Mouse (Mus musculus) Patski (cell line): ENCODE data around the gene Wdr72. TPM values are rescaled to one million over a fixed set of nuclear protein-coding genes. Genes with fewer than 3 reads are reported as not detected.

ENCODE experiments used
- ATAC-seq: fragments of 100-300 bp; one replicate; pipeline ENCODE4 v1.8.0; 2021
- CTCF ChIA-PET: fragments of 350-600 bp; sonication (Branson Sonifier 250); formaldehyde crosslinking; loops from one replicate; lab custom pipeline; 2022; ENCODE audit warnings: inconsistent platforms; lab: Charles Lee
- POLR2A ChIA-PET: fragments of 350-600 bp; sonication (Branson Sonifier 250); formaldehyde crosslinking; loops from one replicate; lab custom pipeline; 2022; ENCODE audit warnings: antibody characterized with exemption, inconsistent platforms; lab: Charles Lee
- DNase-seq: peaks from one replicate; pipeline ENCODE4 v3.0.0-alpha.2; 2011; ENCODE audit warnings: low read depth, low spot score
- H3K27me3 ChIP-seq: fragments of 371-371 bp; one replicate; pipeline ENCODE4 v1.5.1; 2021
- CTCF ChIP-seq: fragments of 100-300 bp; IDR thresholded peaks from one replicate; pipeline ENCODE4 v1.5.1; 2021
- in situ Hi-C: fragments of 300-500 bp; cut with MboI; formaldehyde crosslinking; loops from 3 replicates; pipeline ENCODE4 v1.11.1; 2018; ENCODE audit warnings: low pct_unique_long_range_greater_than_20kb, mixed read lengths
- polyA plus RNA-seq: library from polyadenylated mRNA; unstranded; gene quantifications from one replicate; pipeline ENCODE4 v1.2.3, GENCODE M21; 2021

Wdr72 gene
- polyA plus RNA-seq: 0.39 TPM

DNA sequence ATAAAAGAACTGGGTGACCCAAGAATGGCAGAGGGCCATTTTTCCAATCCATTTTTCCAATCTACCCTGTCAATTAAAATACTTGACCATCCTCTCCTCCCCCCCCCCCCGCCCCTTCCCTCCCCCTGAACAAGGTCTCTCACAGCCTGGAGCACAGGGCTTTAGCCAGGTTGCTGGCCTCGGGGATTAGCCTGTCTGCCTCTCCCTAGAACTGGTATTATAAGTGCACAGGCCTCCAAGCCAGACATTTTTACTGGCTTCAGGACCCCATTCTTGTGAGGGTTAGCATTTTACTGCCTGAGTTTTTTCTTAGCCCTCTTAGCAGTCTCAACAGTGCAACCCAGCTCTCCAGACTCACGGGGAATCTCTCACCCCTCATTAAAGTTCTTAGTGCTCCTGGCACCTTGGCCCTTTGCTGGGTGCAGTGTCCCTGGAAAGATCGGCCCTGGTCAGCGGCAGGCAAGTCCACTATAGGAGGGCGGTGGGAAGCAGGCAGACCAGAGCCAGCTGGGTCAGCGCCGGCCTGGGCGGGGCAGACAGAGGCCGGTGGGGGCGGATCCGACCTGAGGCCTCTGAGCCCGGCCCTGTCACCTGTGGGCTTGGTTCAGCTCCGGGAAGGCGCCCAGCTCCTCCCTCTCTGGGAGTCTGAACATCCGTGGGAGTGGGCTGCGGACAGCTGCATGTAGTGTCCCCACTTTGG is at the start of gene Wdr72:
Wdr72 (plus strand) TSS at position 596 of the 700 bp plus-strand sequence.
- no peak for TF ChIP-seq CTCF
- DNase-seq (no peak), ATAC-seq (no peak)
- in situ Hi-C loops: no loop called here
- ChIA-PET POLR2A (no interaction called here), CTCF (no interaction called here)
- no peaks in the 10 kb centered on the region for H3K27me3 ChIP-seq

DNA sequence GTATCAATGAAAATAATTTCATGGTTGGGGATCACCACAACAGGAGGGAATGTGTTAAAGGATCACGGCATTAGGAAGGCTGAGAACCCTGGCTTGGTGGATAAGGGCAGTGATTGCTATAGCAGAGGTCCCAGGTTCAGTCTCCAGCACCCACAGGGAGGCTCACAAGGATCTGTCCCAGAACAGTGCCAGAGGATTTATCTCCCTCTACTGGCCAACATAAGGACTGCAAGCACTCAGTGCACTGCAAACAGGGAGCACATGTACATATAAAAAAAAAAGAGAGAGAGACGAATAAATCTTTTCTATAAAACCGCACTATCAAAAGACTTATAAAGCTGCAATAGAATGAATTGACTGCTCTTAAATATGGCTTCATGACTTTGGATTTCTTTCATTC is 43.9 kb upstream of the Wdr72 start:
- ATAC-seq (no peak), DNase-seq (no peak)
- ChIA-PET CTCF (no interaction called here), POLR2A (no interaction called here)
- in situ Hi-C loops: no loop called here
- H3K27me3 ChIP-seq: no peaks in the 10 kb centered on the region
- TF ChIP-seq CTCF: peak; percentile 60

DNA sequence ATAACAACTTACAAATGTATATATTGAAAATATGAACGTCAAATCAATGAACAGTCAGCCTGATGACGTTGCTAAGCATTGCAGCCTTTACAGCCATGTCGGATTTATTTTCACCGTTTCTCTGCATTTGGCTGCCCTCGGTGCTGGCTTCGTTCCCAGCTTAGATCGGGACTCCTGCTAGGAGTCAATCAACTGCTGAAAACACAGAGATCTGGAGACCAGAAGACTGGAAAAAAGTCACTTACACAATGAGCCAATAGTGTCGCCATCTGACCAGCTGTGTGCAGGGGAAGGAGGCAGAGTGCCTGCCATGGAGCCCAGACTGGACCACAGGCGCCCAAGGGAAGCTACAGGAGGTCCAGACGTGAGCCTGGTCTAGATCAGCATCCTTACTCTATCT is 43.4 kb upstream of the Wdr72 start:
- no peak for DNase-seq
- ChIA-PET CTCF (no interaction called here), POLR2A (no interaction called here)
- no peaks in the 10 kb centered on the region for H3K27me3 ChIP-seq
- no peak for ATAC-seq
- in situ Hi-C loops: no loop called here
- no peak for TF ChIP-seq CTCF

DNA sequence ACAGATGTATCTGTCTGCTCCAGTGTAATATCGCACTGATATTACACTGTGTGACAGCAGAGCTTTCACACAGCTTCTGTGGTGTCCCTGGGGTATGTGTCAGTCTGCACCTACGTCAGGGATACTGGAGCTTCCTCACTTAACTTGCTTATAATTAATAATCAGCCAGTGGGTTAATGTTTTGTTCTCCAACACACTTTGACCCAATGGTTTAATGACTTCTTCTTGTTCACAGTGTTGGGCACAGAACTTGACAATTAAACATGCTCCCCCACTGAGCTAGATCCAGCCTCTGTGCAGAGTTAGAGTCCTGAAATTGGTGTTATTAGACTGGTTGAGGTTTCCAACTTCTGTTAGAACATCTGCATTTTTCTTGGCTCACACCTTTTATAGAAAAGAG is 34.2 kb upstream of the Wdr72 start:
- no peak for TF ChIP-seq CTCF
- no peak for DNase-seq
- peaks cover 5% of the 10 kb centered on the region for H3K27me3 ChIP-seq
- in situ Hi-C loops: no loop called here
- ATAC-seq: no peak
- ChIA-PET CTCF (no interaction called here), POLR2A (no interaction called here)

DNA sequence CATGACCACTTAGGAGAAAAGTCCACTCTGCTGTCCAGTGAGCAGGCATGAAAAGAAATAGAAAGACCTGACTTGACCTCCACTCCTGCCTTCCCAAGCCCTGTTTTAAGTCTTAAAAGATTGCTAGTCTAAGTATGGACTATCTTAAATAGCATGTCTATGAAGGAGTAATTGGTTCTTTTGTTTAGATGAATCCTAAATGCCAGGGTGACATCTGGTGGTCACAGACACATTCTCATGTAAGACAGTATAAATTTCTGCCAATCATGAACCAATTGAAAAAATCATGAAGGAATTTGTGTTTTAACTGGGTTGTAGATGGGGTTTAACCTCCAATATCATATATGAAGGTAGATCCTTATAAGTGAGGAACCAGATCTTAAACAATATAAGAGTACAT is 31.7 kb upstream of the Wdr72 start:
- peak; percentile 21 for TF ChIP-seq CTCF

DNA sequence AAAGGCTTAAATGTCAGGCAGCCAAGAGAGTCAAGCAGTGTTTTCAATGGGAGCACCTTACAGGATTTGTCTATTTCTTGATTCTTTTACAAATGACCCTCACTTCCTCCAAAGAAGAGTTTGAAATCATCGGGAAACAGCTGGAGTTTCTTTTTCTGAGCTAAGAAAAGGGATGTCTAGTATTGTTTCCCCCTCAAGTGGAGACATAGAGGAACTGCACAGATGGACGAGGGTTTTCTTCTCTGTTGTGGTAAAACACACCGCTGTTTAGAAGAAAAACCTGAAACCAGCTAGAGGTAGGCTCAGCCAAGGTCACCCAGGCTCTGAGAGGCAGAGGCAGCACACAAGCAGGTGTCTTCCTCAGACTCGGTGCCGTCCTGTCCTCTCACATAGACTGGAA is 29.9 kb upstream of the Wdr72 start:
- in situ Hi-C loops: no loop called here
- ChIA-PET CTCF (interaction anchor here (1.2 kb wide), 1 partner anchor 918 kb away, joined by 3 read pairs; no protein-coding TSS in a partner anchor), POLR2A (no interaction called here)
- DNase-seq (no peak), ATAC-seq (no peak)
- H3K27me3 ChIP-seq: peaks cover 5% of the 10 kb centered on the region
- peak; percentile 56 for TF ChIP-seq CTCF

More for the DNA sequence above, 31.7 kb upstream of the Wdr72 start:
- in situ Hi-C loops: no loop called here
- ChIA-PET CTCF (no interaction called here), POLR2A (interaction anchor here (0.6 kb wide), 1 partner anchor 95 kb away, joined by 3 read pairs; no protein-coding TSS in a partner anchor)
- peaks cover 5% of the 10 kb centered on the region for H3K27me3 ChIP-seq
- no peak for ATAC-seq
- no peak for DNase-seq

DNA sequence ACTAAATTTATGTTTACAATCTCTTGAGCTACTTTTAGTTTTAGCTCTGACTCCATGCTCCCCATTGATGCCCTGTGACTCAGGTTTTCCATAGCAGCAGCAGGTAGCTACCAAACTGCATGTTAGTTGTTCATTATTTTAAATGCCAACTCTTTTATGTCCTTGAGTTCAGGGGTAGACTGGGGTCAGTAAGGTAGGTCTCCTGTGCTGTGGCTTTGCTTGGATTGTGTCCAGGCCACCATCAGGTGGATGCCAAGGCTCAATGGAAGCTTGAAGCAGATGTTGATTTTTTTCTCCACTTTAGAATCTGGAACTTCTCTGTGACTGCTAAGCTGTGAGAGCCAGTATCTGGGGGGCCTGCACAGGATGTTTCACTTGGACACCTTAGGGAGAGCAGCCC is 8.6 kb upstream of the Wdr72 start:
- no peaks in the 10 kb centered on the region for H3K27me3 ChIP-seq
- DNase-seq (no peak), ATAC-seq (no peak)
- ChIA-PET CTCF (no interaction called here), POLR2A (interaction anchor here (0.6 kb wide), 1 partner anchor 552 kb away, joined by 3 read pairs; no protein-coding TSS in a partner anchor)
- no peak for TF ChIP-seq CTCF
- in situ Hi-C loops: no loop called here

DNA sequence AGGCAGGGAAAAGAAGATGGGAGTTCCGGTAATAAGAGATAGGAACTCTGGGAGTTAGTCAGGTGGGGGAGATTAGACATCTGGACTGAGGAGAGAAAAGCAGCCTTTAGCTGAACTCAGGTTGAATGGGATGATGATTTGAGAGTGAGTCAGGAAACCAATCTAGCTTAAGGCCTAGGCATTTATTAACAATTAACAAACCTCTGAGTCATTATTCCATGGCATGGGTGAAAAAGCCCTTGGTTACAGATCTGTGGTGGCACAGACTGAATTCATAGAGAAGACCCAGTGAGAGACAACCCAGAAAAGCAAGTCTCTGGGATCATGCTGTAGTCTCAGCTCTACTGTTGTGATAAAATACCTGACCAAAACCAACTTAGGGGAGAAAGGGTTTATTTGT is 7.5 kb upstream of the Wdr72 start:
- no peaks in the 10 kb centered on the region for H3K27me3 ChIP-seq
- DNase-seq: peak; percentile 35
- peak; percentile 96 for ATAC-seq
- no peak for TF ChIP-seq CTCF
- POLR2A ChIA-PET: no interaction called here
- in situ Hi-C loops: no loop called here
- CTCF ChIA-PET: no interaction called here

DNA sequence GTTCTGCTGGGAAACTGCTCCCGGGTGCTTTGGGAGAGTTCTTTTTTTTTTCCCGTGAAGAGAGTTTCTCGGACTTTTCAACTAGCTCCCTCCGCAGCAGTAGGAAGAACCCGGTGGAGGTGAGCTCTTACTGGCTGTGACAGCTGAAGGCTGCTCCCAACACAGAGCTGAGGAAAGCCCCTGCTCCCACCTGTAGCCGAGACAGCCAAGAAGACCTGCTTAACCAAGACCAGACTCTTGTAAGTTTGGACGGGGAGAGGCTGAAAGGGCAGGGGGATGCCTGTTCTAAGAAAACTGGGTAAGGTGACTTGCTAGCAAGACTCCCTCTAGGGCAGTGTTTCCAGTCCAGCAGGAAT is 283 bp downstream of the Wdr72 start:
- DNase-seq (no peak), ATAC-seq (no peak)
- no peaks in the 10 kb centered on the region for H3K27me3 ChIP-seq
- in situ Hi-C loops: no loop called here
- no peak for TF ChIP-seq CTCF
- POLR2A ChIA-PET: no interaction called here
- CTCF ChIA-PET: no interaction called here

DNA sequence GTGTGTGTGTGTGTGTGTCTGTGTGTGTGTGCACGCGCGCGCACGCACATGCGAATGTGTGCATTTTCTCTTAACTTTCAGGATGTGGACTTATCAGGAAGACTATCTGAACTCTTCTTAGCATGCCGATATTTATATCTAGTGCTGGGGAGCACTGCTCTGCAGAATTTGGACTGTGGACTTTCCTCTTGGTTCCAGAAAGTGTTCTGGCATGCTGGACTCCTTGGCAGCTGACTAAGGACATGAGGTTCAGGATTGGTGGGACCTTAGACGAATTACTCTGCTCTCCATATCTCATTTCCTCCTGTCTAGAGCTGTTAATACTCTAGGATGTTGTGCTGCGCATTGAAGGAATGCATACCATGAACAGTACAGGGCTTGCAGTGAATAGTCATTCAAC is 2.4 kb downstream of the Wdr72 start:
- no peak for TF ChIP-seq CTCF
- in situ Hi-C loops: no loop called here
- H3K27me3 ChIP-seq: no peaks in the 10 kb centered on the region
- ChIA-PET POLR2A (no interaction called here), CTCF (interaction anchor here (1.6 kb wide), 1 partner anchor 12 kb away, joined by 6 read pairs; no protein-coding TSS in a partner anchor)
- DNase-seq (no peak), ATAC-seq (no peak)

DNA sequence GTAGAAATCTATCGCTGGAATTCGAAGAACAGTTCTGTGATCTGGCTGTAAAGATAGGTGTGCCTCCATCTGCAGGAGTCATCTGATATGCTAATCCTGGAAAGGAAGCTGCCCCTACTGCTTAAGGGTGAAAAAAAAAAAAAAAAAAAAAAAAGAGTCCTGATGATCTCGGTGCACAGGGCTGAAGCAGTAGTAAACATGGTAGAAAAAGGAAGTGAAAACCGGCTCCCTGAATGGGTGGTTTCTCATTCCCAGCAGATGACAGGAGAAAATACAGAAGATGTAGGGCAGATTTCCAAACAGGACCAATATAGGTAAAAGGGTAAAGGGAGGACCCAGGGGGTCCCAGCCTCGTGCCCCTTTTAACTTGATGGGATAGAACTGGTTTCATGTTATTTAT is 16.1 kb downstream of the Wdr72 start:
- CTCF ChIA-PET: no interaction called here
- DNase-seq: no peak
- no peaks in the 10 kb centered on the region for H3K27me3 ChIP-seq
- POLR2A ChIA-PET: no interaction called here
- in situ Hi-C loops: no loop called here
- no peak for ATAC-seq
- no peak for TF ChIP-seq CTCF

DNA sequence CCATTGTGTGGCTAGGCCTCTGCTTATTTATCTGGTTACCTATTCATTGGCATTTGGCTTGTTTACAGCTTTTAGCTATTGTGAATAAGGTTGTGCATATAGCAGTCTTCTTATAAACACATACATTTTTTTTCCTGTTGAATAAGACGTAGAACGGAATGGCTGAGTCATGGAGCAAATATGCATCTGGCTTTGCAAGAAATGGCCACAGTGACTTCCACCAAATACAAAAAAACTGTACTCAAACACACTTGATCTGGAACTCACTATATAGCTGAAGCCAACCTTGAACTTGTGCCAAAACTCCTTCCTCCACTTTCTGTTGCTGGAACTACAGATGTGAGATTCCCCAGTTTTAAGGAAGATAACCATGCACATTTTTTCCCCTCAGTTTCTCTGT is 23.9 kb downstream of the Wdr72 start:
- in situ Hi-C loops: no loop called here
- peaks cover 4% of the 10 kb centered on the region for H3K27me3 ChIP-seq
- TF ChIP-seq CTCF: no peak
- ATAC-seq: no peak
- no peak for DNase-seq
- CTCF ChIA-PET: no interaction called here
- POLR2A ChIA-PET: no interaction called here
